Mouse (Mus musculus): ENCODE measurements around the gene Tcf25. TPM values are rescaled to one million over a fixed set of nuclear protein-coding genes. Genes with fewer than 3 reads are reported as not detected.
A peak's percentile ranks its signal among the peaks of the same experiment; 100 is the strongest.

Gene Tcf25
- polyA plus RNA-seq, 1 experiment from 2014 or later = 186 TPM

- Histone ChIP-seq H3K4me1 (no peaks in the 10 kb centered on the region), H3K9ac (no peak overlapping the region), H3K36me3 (peaks cover 98% of the 10 kb centered on the region), H3K9me3 (no peaks in the 10 kb centered on the region), H3K27me3 (no peaks in the 10 kb centered on the region), H3K27ac (no peak overlapping the region), H3K4me2 (replicated peaks) (no peak overlapping the region), H3K4me3 (no peak overlapping the region)
- no peak for ATAC-seq (ENCODE audit: insufficient number of reproducible peaks, insufficient read depth, low FRiP score, low TSS enrichment)
- 94% methylated on average over 13 of the region's 13 CpGs for WGBS
Observed at GRCm38 (mm10) chr8:123398308-123398707, 24.8 kb downstream of the Tcf25 start.

- Histone ChIP-seq H3K36me3 (peaks cover 66% of the 10 kb centered on the region), H3K9me3 (no peaks in the 10 kb centered on the region), H3K27ac (no peak overlapping the region), H3K4me1 (0 out of 2 replicates have a peak, but pooled peaks cover 5% of the 10 kb centered on the region), H3K27me3 (no peaks in the 10 kb centered on the region), H3K4me3 (no peak overlapping the region), H3K9ac (no peak overlapping the region), H3K4me2 (replicated peaks) (no peak overlapping the region)
- no peak for ATAC-seq (ENCODE audit: insufficient number of reproducible peaks, insufficient read depth, low FRiP score, low TSS enrichment)
- WGBS = 89% methylated on average over 9 of the region's 9 CpGs
Observed at GRCm38 (mm10) chr8:123401936-123402335, 28.4 kb downstream of the Tcf25 start.

GRCm38 (mm10) chr8:123402730-123403326 is 29.3 kb downstream of the Tcf25 start:
- ATAC-seq (ENCODE audit: insufficient number of reproducible peaks, insufficient read depth, low FRiP score, low TSS enrichment) = no peak
- H3K4me1 ChIP-seq = 0 out of 2 replicates have a peak, but pooled peaks cover 5% of the 10 kb centered on the region
- H3K27me3 ChIP-seq = 0 out of 2 replicates have a peak, but pooled peaks cover 3% of the 10 kb centered on the region
- 88% methylated on average over 9 of the region's 9 CpGs for WGBS
- H3K27ac ChIP-seq = no peak overlapping the region
- H3K4me3 ChIP-seq = no peak overlapping the region
- H3K9ac ChIP-seq = no peak overlapping the region
- peaks cover 57% of the 10 kb centered on the region for H3K36me3 ChIP-seq
- H3K4me2 ChIP-seq (replicated peaks) = no peak overlapping the region
- no peaks in the 10 kb centered on the region for H3K9me3 ChIP-seq

- Histone ChIP-seq H3K4me3 (no peak overlapping the region), H3K27me3 (peaks cover 16% of the 10 kb centered on the region), H3K36me3 (peaks cover 40% of the 10 kb centered on the region), H3K4me2 (replicated peaks) (no peak overlapping the region), H3K4me1 (0 out of 2 replicates have a peak, but pooled peaks cover 5% of the 10 kb centered on the region), H3K9ac (no peak overlapping the region), H3K27ac (no peak overlapping the region), H3K9me3 (no peaks in the 10 kb centered on the region)
- WGBS = 25% methylated on average over 8 of the region's 8 CpGs
- no peak for ATAC-seq (ENCODE audit: insufficient number of reproducible peaks, insufficient read depth, low FRiP score, low TSS enrichment)
Observed at GRCm38 (mm10) chr8:123404521-123404920, 31.0 kb downstream of the Tcf25 start.

- H3K36me3 ChIP-seq = peaks cover 18% of the 10 kb centered on the region
- no peaks in the 10 kb centered on the region for H3K9me3 ChIP-seq
- H3K4me3 ChIP-seq = no peak within 1 kb of the TSS
- H3K27me3 ChIP-seq = peaks cover 37% of the 10 kb centered on the region
- no peak within 1 kb of the TSS for H3K9ac ChIP-seq
- no peak within 1 kb of the TSS for H3K27ac ChIP-seq
- H3K4me1 ChIP-seq = peaks cover 16% of the 10 kb centered on the region
- H3K4me2 ChIP-seq (replicated peaks) = no peak within 1 kb of the TSS
- 7% methylated on average over 4 of the region's 4 CpGs for WGBS
- ATAC-seq (ENCODE audit: insufficient number of reproducible peaks, insufficient read depth, low FRiP score, low TSS enrichment) = no peak
Observed at GRCm38 (mm10) chr8:123406786-123407185, 33.2 kb downstream of the Tcf25 start, which contains the start of gene Mc1r. Gene Mc1r, plus strand, starts transcription at chr8:123407107.

- H3K27me3 ChIP-seq = peaks cover 45% of the 10 kb centered on the region
Observed at GRCm38 (mm10) chr8:123407612-123408011, 34.1 kb downstream of the Tcf25 start.

GRCm38 (mm10) chr8:123408586-123409544 is 35.3 kb downstream of the Tcf25 start:
- H3K36me3 ChIP-seq = no peaks in the 10 kb centered on the region
- ATAC-seq (ENCODE audit: insufficient number of reproducible peaks, insufficient read depth, low FRiP score, low TSS enrichment) = no peak
- 63% methylated on average over 9 of the region's 9 CpGs for WGBS
- no peak overlapping the region for H3K4me2 ChIP-seq (replicated peaks)
- no peaks in the 10 kb centered on the region for H3K9me3 ChIP-seq
- no peak overlapping the region for H3K4me3 ChIP-seq
- peaks cover 28% of the 10 kb centered on the region for H3K4me1 ChIP-seq
- H3K27me3 ChIP-seq = peaks cover 58% of the 10 kb centered on the region
- no peak overlapping the region for H3K27ac ChIP-seq
- no peak overlapping the region for H3K9ac ChIP-seq

More at GRCm38 (mm10) chr8:123407612-123408011, 34.1 kb downstream of the Tcf25 start:
- no peak overlapping the region for H3K27ac ChIP-seq
- no peak overlapping the region for H3K9ac ChIP-seq
- H3K4me1 ChIP-seq = peaks cover 23% of the 10 kb centered on the region
- no peak overlapping the region for H3K4me3 ChIP-seq
- H3K36me3 ChIP-seq = peaks cover 10% of the 10 kb centered on the region
- H3K4me2 ChIP-seq (replicated peaks) = no peak overlapping the region
- 94% methylated on average over 13 of the region's 13 CpGs for whole genome bisulfite sequencing
- no peaks in the 10 kb centered on the region for H3K9me3 ChIP-seq
- no peak for ATAC-seq (ENCODE audit: insufficient number of reproducible peaks, insufficient read depth, low FRiP score, low TSS enrichment)

- Histone ChIP-seq H3K9ac (no peak overlapping the region), H3K9me3 (no peaks in the 10 kb centered on the region), H3K27me3 (peaks cover 61% of the 10 kb centered on the region), H3K4me2 (replicated peaks) (peak overlapping the region; percentile 61), H3K4me3 (peak overlapping the region; percentile 46; the same call in 1 of the 2 replicates), H3K36me3 (no peaks in the 10 kb centered on the region), H3K27ac (0 out of 2 replicates have a peak overlapping the region, but pooled peaks have one; percentile 5), H3K4me1 (peaks cover 23% of the 10 kb centered on the region)
- no peak for ATAC-seq (ENCODE audit: insufficient number of reproducible peaks, insufficient read depth, low FRiP score, low TSS enrichment)
- WGBS = 53% methylated on average over 8 of the region's 8 CpGs
Observed at GRCm38 (mm10) chr8:123410049-123410587, 36.6 kb downstream of the Tcf25 start.

GRCm38 (mm10) chr8:123410788-123411187 is 37.2 kb downstream of the Tcf25 start:
- Histone ChIP-seq H3K9me3 (no peaks in the 10 kb centered on the region), H3K9ac (peak overlapping the region; percentile 39; the same call in 1 of the 2 replicates), H3K4me1 (peaks cover 23% of the 10 kb centered on the region), H3K27ac (no peak overlapping the region), H3K27me3 (peaks cover 61% of the 10 kb centered on the region), H3K36me3 (no peaks in the 10 kb centered on the region), H3K4me3 (peak overlapping the region; percentile 46), H3K4me2 (replicated peaks) (peak overlapping the region; percentile 61)
- no peak for ATAC-seq (ENCODE audit: insufficient number of reproducible peaks, insufficient read depth, low FRiP score, low TSS enrichment)
- WGBS = 8% methylated on average over 11 of the region's 11 CpGs

- under 1% methylated on average over 29 of the region's 29 CpGs for WGBS
Observed at GRCm38 (mm10) chr8:123411246-123411645, 37.7 kb downstream of the Tcf25 start, which contains the start of gene Tubb3. Gene Tubb3, plus strand, starts transcription at chr8:123411424.

GRCm38 (mm10) chr8:123411781-123412327 is 38.3 kb downstream of the Tcf25 start:
- H3K36me3 ChIP-seq = no peaks in the 10 kb centered on the region

More at GRCm38 (mm10) chr8:123411246-123411645, 37.7 kb downstream of the Tcf25 start, which contains the start of gene Tubb3:
- Histone ChIP-seq H3K27me3 (peaks cover 61% of the 10 kb centered on the region), H3K9me3 (no peaks in the 10 kb centered on the region), H3K27ac (peak within 1 kb of the TSS; percentile 57; the same call in 1 of the 2 replicates), H3K36me3 (no peaks in the 10 kb centered on the region), H3K4me3 (peak within 1 kb of the TSS; percentile 46), H3K4me1 (peaks cover 23% of the 10 kb centered on the region), H3K4me2 (replicated peaks) (peak within 1 kb of the TSS; percentile 61), H3K9ac (peak within 1 kb of the TSS; percentile 39)
- ATAC-seq (ENCODE audit: insufficient number of reproducible peaks, insufficient read depth, low FRiP score, low TSS enrichment) = peak; percentile 78

More at GRCm38 (mm10) chr8:123411781-123412327, 38.3 kb downstream of the Tcf25 start:
- ATAC-seq (ENCODE audit: insufficient number of reproducible peaks, insufficient read depth, low FRiP score, low TSS enrichment) = peak; percentile 44; the same call in 1 of the 2 replicates
- Histone ChIP-seq H3K27ac (peak overlapping the region; percentile 57; the same call in 1 of the 2 replicates), H3K4me2 (replicated peaks) (peak overlapping the region; percentile 61), H3K9me3 (no peaks in the 10 kb centered on the region), H3K9ac (peak overlapping the region; percentile 39), H3K4me3 (peak overlapping the region; percentile 46), H3K27me3 (peaks cover 61% of the 10 kb centered on the region), H3K4me1 (peaks cover 23% of the 10 kb centered on the region)
- 4% methylated on average over 16 of the region's 16 CpGs for WGBS
